Mouse (Mus musculus) limb, embryonic 10.5 days (tissue): ENCODE measurements around the gene Gm20937. TPM values are rescaled to one million over a fixed set of nuclear protein-coding genes. Genes with fewer than 3 reads are reported as not detected.
"Not testable (repeated sequence)": the region's sequence is repeated elsewhere in the genome, so short reads cannot be mapped to it uniquely, and the experiment has no call there.

Source experiments
- DNase-seq: peaks from one replicate; pipeline ENCODE4 v3.0.0-alpha.2; 2017; ENCODE audit warnings: low spot score
- H3K27ac ChIP-seq: fragments of 300-500 bp; sonication (generic); 2 replicates; pipeline ENCODE4 v1.5.1; 2016; ENCODE audit warnings: mild to moderate bottlenecking
- H3K27me3 ChIP-seq: fragments of 300-500 bp; sonication (generic); 2 replicates; pipeline ENCODE4 v1.6.1; 2016; ENCODE audit warnings: low read depth, mild to moderate bottlenecking; ENCODE audit not compliant: poor library complexity, severe bottlenecking
- H3K36me3 ChIP-seq: fragments of 300-500 bp; sonication (generic); 2 replicates; pipeline ENCODE4 v1.6.1; 2016; ENCODE audit warnings: mild to moderate bottlenecking, moderate library complexity
- H3K4me1 ChIP-seq: fragments of 300-500 bp; sonication (generic); 2 replicates; pipeline ENCODE4 v1.6.1; 2016
- H3K4me3 ChIP-seq: fragments of 300-500 bp; sonication (generic); 2 replicates; pipeline ENCODE4 v1.5.1; 2016; ENCODE audit warnings: mild to moderate bottlenecking, moderate library complexity
- H3K9me3 ChIP-seq: fragments of 300-500 bp; sonication (generic); replicated peaks from 2 replicates; pipeline ENCODE4 v1.6.1; 2016; ENCODE audit warnings: mild to moderate bottlenecking
- WGBS: fragments of 180-500 bp; shearing (Covaris S2); methylation state at CpG from one replicate; pipeline ENCODE4 v1.1.7; 2016; 5-methylcytosine and 5-hydroxymethylcytosine counted together
- polyA plus RNA-seq: library from polyadenylated mRNA; unstranded; fragments of >200 nt; fragmentation: Nextera tagmentation; extraction: Ambion mirVana; gene quantifications from 2 replicates; pipeline ENCODE4 v1.2.1, GENCODE M21; 2016

The Gm20937 gene
- polyA plus RNA-seq = not detected in 2 replicates

- DNase-seq, H3K4me3 ChIP-seq: not testable (repeated sequence)
- WGBS = no CpG with 5 or more reads among the region's 6 CpGs
Measured at GRCm38 (mm10) chrY:68294798-68295197, at the start of gene Gm20937. TSS of gene Gm20937 (minus strand) at chrY:68294898.

More at GRCm38 (mm10) chrY:68294798-68295197, at the start of gene Gm20937:
- H3K27me3 ChIP-seq, H3K9me3 ChIP-seq, H3K27ac ChIP-seq, H3K4me1 ChIP-seq, H3K36me3 ChIP-seq: not testable (repeated sequence)

Other genes starting within 250 kb of the Gm20937 start
- gene Gm20816, start 243.1 kb upstream of the Gm20937 start, polyA plus RNA-seq = not detected in 2 replicates